Mouse (Mus musculus) spleen, embryonic (tissue): ENCODE measurements around the gene B230104I21Rik.

Experiments
- CTCF ChIA-PET: fragments of 350-600 bp; sonication (Branson Sonifier 250); formaldehyde crosslinking; loops from one replicate; lab custom pipeline; 2022; lab: Charles Lee

The B230104I21Rik gene

DNA sequence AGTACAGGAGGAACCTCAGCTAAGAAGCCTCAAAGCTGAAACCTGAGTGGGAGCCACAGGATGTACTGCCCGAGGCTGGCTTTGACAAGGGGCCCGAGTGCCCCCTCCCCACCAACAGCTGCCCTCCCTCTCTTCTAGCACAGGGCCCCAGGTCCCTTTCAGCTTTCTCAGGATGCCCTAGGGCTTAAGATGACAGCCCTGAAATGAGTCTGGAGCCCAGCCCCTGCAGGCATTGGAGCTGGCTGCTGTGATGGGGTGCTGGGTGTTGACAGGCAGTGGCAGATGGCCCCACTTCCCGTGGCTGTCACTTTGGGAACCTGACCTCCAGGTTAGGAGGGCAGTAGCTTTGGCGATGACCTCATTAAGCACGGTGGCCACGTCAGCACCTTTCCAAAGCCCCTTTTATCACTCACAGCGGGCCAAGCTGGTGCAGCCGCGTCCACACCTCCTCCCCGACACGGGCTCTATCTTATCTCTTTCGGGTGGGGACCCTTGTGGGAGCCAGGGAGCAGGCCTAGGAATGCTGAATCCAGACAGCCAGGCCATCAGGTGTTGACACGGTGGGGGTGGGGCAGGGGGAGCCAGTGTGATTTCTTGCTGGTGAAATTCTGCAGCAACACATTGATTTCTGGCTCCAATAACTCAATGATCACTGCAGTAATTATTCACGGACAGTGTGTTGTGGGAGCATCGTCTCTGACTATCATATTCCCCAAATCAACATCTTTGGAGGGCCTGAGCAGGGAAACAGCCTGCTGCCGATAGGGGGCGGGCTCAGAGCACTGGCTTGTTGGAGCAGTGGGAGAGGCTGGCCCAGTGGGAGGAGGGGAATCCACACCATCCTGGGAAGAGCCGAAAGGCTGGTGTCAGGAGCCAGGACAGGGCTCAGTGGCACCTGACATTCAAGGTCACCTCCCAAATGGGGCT, 57.5 kb downstream of the B230104I21Rik start:
- CTCF ChIA-PET = no interaction called here

DNA sequence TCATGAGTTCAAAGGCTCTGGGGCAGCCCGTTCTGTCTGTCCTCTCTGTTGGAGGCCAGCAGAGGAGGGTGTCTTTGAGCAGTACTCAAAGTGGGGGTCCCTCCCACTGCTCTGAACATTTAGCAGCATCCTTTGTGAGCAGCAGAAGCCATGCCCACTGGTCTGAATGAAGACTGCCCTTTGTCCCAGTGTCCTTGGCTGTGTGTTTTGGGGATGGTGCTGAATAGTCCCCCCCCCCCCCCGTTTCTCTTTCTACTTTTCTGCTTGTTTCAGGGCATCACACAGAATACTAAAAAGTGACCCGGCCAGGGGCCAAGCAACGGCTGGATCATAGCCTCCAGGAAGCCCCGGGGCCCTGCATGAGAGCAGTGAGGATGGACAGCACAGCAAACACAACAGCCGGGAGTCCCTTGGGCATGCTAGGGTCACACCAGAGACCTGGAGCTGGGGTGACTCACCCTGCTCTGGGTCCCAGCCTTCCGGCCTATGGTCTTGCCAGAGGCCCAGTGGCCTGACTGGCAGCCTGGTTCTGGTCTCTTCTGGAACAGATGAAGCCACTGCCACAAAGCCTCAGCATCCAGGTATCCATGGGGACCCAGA, 58.3 kb downstream of the B230104I21Rik start:
- CTCF ChIA-PET = no interaction called here

DNA sequence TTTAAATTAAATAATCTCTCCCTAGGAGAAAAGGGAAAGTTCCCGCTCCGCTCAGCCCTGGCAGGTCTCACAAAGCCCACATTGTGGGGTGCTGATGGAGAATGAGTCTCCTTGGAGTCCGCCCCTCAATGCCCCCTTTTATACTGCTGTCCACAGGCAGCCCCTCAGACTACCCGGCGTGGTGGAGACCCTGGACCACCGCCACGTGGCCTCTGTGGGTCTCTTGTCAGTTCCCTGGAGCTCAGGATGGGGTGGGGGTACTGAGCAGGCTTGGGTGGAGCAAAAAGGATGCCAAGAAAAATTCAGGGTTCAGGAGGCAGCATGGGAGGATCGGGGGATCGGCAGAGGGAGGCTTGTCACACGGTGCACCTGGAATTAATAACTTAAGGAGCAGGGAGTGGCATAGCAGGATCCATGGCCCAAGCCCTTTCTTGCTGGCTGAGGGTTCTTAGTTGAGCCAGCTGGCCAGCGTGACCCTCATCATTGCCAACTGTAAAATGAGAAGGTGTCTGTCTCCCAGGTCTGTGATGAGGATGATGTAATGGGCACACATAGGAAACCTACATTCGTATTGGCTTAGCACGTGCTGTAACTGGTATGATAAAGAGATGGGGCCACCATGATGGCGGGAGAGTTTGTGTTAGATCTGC, 60.9 kb downstream of the B230104I21Rik start:
- CTCF ChIA-PET = no interaction called here
